ENCODE assay signal across 22 mouse cellular contexts in the genomic region with DNA sequence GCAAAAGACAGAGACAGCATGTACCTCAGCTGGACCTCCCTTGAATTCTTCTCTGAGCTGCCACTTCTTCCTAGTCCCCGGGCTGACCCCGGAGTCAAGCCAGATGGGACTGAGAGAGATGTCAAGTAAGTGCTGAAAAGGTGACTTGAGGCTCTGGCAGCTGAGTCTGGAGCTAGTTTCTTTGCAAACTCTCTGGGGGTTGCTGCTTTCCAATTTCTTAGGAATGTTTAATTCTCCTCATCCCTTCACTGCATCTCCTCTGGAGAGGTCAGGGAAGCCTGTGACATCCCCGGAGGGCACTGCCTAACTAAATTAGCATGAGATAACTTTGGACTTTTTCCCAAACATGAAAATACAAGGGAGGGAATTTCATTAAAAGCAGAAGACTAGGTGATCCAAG.
DNase-seq lines count a peak whose midpoint lies in the region; ATAC-seq and TF ChIP-seq lines count a peak whose summit lies in the region.
"Had no signal": no experiment of that assay in that cellular context is flagged by ENCODE, and none has a peak within 500 bp of the region (broad histone marks: within the 10 kb centered on the region; RNA-seq: fewer than 3 reads in every experiment).

No protein-coding gene starts in this region.

- TF ChIP-seq CTCF in cerebellum, adult 2 months (IDR thresholded peaks at IDR 0.05; ENCODE audit: borderline replicate concordance, insufficient read depth, low read depth, low read length), result no peak

- peak; percentile 95 for DNase-seq in heart, adult 11 months
- peak; percentile 24 for DNase-seq in adipocyte (ENCODE audit: low spot score)
- DNase-seq in embryonic facial prominence, embryonic 10.5 days (ENCODE audit: low spot score), result peak; percentile 47
- peak; percentile 54 for DNase-seq in heart, postnatal 10 days
- no peak for DNase-seq in forebrain, embryonic 10.5 days (ENCODE audit: extremely low spot score, low spot score)
- DNase-seq in left cerebral cortex, adult 9 months (ENCODE audit: low spot score in 2 of 2), result no peak
- no peak for DNase-seq in cerebellum, adult 2 months
- DNase-seq: cerebellum, postnatal 25 days; lung, embryonic 14.5 days; lung, postnatal 4 days; retina, postnatal 1 day; spleen, adult 18-20 months had no signal

- no peak overlapping the region for H3K4me3 ChIP-seq in heart, embryonic 11.5 days (ENCODE audit: low read depth, low read length)
- no peak overlapping the region for H3K4me3 ChIP-seq in embryonic facial prominence, embryonic 10.5 days
- H3K4me3 ChIP-seq in forebrain, embryonic 10.5 days, result no peak overlapping the region
- H3K4me3 ChIP-seq in cerebellum, adult 2 months (replicated peaks; ENCODE audit: insufficient read depth, low read depth, low read length), result no peak overlapping the region
- H3K4me3 ChIP-seq: embryonic facial prominence, embryonic 15.5 days; forebrain, embryonic 12.5 days; hindbrain, embryonic 15.5 days; layer of hippocampus, adult 2 months; liver, embryonic 12.5 days; midbrain, embryonic 12.5 days; stomach, embryonic 15.5 days had no signal

- no peak overlapping the region for H3K9ac ChIP-seq in heart, embryonic 11.5 days (ENCODE audit: low read depth, low read length)
- H3K9ac ChIP-seq: embryonic facial prominence, embryonic 15.5 days; forebrain, embryonic 12.5 days; hindbrain, embryonic 15.5 days; liver, embryonic 12.5 days; lung, embryonic 14.5 days; midbrain, embryonic 12.5 days; stomach, embryonic 15.5 days had no signal

- ATAC-seq in heart, embryonic 11.5 days (replicated peaks; ENCODE audit: insufficient number of reproducible peaks, low FRiP score, low TSS enrichment), result no peak
- ATAC-seq: intestine, postnatal 0 days; liver, embryonic 12.5 days had no signal

- WGBS in heart, embryonic 11.5 days (ENCODE audit: insufficient replicate concordance), result 12% methylated on average over 3 of the region's 3 CpGs
- WGBS in embryonic facial prominence, embryonic 10.5 days, result 13% methylated on average over 3 of the region's 3 CpGs
- 31% methylated on average over 3 of the region's 3 CpGs for WGBS in forebrain, embryonic 10.5 days
- 28% methylated on average over 3 of the region's 3 CpGs for WGBS in cerebellum, adult 2 months

- no peaks in the 10 kb centered on the region for H3K36me3 ChIP-seq in heart, embryonic 11.5 days (ENCODE audit: control insufficient read depth, insufficient read depth, low read length)
- H3K36me3 ChIP-seq in embryonic facial prominence, embryonic 10.5 days (replicated peaks), result no peaks in the 10 kb centered on the region
- H3K36me3 ChIP-seq in forebrain, embryonic 10.5 days (replicated peaks), result no peaks in the 10 kb centered on the region
- H3K36me3 ChIP-seq: embryonic facial prominence, embryonic 15.5 days; forebrain, embryonic 12.5 days; hindbrain, embryonic 15.5 days; liver, embryonic 12.5 days; midbrain, embryonic 12.5 days; stomach, embryonic 15.5 days had no signal

- H3K4me1 ChIP-seq in heart, embryonic 11.5 days (ENCODE audit: control insufficient read depth, insufficient read depth, low read length), result peaks cover 18% of the 10 kb centered on the region
- H3K4me1 ChIP-seq in embryonic facial prominence, embryonic 10.5 days, result peaks cover 46% of the 10 kb centered on the region
- H3K4me1 ChIP-seq in forebrain, embryonic 10.5 days, result peaks cover 25% of the 10 kb centered on the region
- peaks cover 4% of the 10 kb centered on the region; the same call in 1 of the 2 replicates for H3K4me1 ChIP-seq in cerebellum, adult 2 months (ENCODE audit: control insufficient read depth, insufficient read depth, low read length)
- H3K4me1 ChIP-seq: forebrain, embryonic 12.5 days; hindbrain, embryonic 15.5 days; liver, embryonic 12.5 days; stomach, embryonic 15.5 days had no signal

- no peaks in the 10 kb centered on the region for H3K9me3 ChIP-seq in heart, embryonic 11.5 days (replicated peaks; ENCODE audit: control insufficient read depth, low read length)
- no peaks in the 10 kb centered on the region for H3K9me3 ChIP-seq in embryonic facial prominence, embryonic 10.5 days
- H3K9me3 ChIP-seq in forebrain, embryonic 10.5 days, result no peaks in the 10 kb centered on the region
- H3K9me3 ChIP-seq: embryonic facial prominence, embryonic 15.5 days; forebrain, embryonic 12.5 days; hindbrain, embryonic 15.5 days; liver, embryonic 12.5 days; midbrain, embryonic 12.5 days; stomach, embryonic 15.5 days had no signal

- intact Hi-C loops in heart, postnatal 10 days (cut with DNase I), result no loop called here

- no peak overlapping the region for H3K4me2 ChIP-seq in heart, embryonic 11.5 days
- H3K4me2 ChIP-seq: embryonic facial prominence, embryonic 15.5 days; forebrain, embryonic 12.5 days; hindbrain, embryonic 15.5 days; liver, embryonic 12.5 days; lung, embryonic 14.5 days; midbrain, embryonic 12.5 days; stomach, embryonic 15.5 days had no signal

- no peaks in the 10 kb centered on the region for H3K27me3 ChIP-seq in heart, embryonic 11.5 days (ENCODE audit: control insufficient read depth, insufficient read depth, low read length)
- peaks cover 8% of the 10 kb centered on the region for H3K27me3 ChIP-seq in embryonic facial prominence, embryonic 10.5 days (replicated peaks; ENCODE audit: low read depth, poor library complexity, severe bottlenecking)
- H3K27me3 ChIP-seq in forebrain, embryonic 10.5 days (ENCODE audit: poor library complexity, severe bottlenecking), result no peaks in the 10 kb centered on the region
- H3K27me3 ChIP-seq in cerebellum, adult 2 months (ENCODE audit: control insufficient read depth, insufficient read depth, low read length), result no peaks in the 10 kb centered on the region
- H3K27me3 ChIP-seq: embryonic facial prominence, embryonic 15.5 days; forebrain, embryonic 12.5 days; hindbrain, embryonic 15.5 days; liver, embryonic 12.5 days; midbrain, embryonic 12.5 days; stomach, embryonic 15.5 days had no signal

- no peak for TF ChIP-seq POLR2A in cerebellum, adult 2 months (IDR thresholded peaks at IDR 0.05; ENCODE audit: borderline replicate concordance, insufficient read depth, low read length)

- H3K27ac ChIP-seq in heart, embryonic 11.5 days (ENCODE audit: low read depth, low read length), result no peak overlapping the region
- no peak overlapping the region; the same call in 1 of the 2 replicates for H3K27ac ChIP-seq in embryonic facial prominence, embryonic 10.5 days (replicated peaks)
- H3K27ac ChIP-seq in forebrain, embryonic 10.5 days, result no peak overlapping the region
- H3K27ac ChIP-seq in cerebellum, adult 2 months (ENCODE audit: insufficient read depth, low read length), result no peak overlapping the region
- H3K27ac ChIP-seq: embryonic facial prominence, embryonic 15.5 days; forebrain, embryonic 12.5 days; hindbrain, embryonic 15.5 days; kidney, postnatal 0 days; layer of hippocampus, adult 2 months; liver, embryonic 12.5 days; midbrain, embryonic 12.5 days; stomach, embryonic 15.5 days had no signal

Comparison
In these comparisons a context has a peak if more than half of its experiments do, and no peak if none do; other contexts are left out.
1. DNase-seq: peak in heart, adult 11 months (single experiment), adipocyte (single experiment), embryonic facial prominence, embryonic 10.5 days (single experiment) and heart, postnatal 10 days (2 of 2); none in forebrain, embryonic 10.5 days (single experiment), left cerebral cortex, adult 9 months (0 of 2) and cerebellum, adult 2 months (0 of 2).